In genomic region chr9:29943209-29944070, GRCm38 (mm10) we compare ENCODE assay signal across 8 mouse cellular contexts. TPM values are rescaled to one million over a fixed set of nuclear protein-coding genes. Genes with fewer than 3 reads are reported as not detected.
DNase-seq lines count a peak whose midpoint lies in the region; ATAC-seq lines count a peak whose summit lies in the region.
"Had no signal": no experiment of that assay in that cellular context is flagged by ENCODE, and none has a peak within 500 bp of the region (broad histone marks: within the 10 kb centered on the region; RNA-seq: fewer than 3 reads in every experiment).

No protein-coding gene starts in this region.

- peak overlapping the region; percentile 21 for H3K4me2 ChIP-seq in limb, embryonic 12.5 days
- peak overlapping the region; percentile 41; the same call in 1 of the 2 replicates for H3K4me2 ChIP-seq in forebrain, embryonic 11.5 days (ENCODE audit: low read depth, low read length, severe bottlenecking)
- H3K4me2 ChIP-seq in hindbrain, embryonic 14.5 days (replicated peaks): peak overlapping the region; percentile 15; the same call in 1 of the 2 replicates
- H3K4me2 ChIP-seq in midbrain, embryonic 15.5 days: peak overlapping the region; percentile 46

- no peaks in the 10 kb centered on the region for H3K9me3 ChIP-seq in limb, embryonic 12.5 days
- no peaks in the 10 kb centered on the region for H3K9me3 ChIP-seq in limb, embryonic 10.5 days (replicated peaks)
- no peaks in the 10 kb centered on the region for H3K9me3 ChIP-seq in forebrain, embryonic 11.5 days (ENCODE audit: control insufficient read depth, low read length)
- H3K9me3 ChIP-seq in hindbrain, embryonic 14.5 days (ENCODE audit: control insufficient read depth, low read length): no peaks in the 10 kb centered on the region
- no peaks in the 10 kb centered on the region for H3K9me3 ChIP-seq in midbrain, embryonic 15.5 days

- WGBS in limb, embryonic 12.5 days: 31% methylated on average over 20 of the region's 20 CpGs
- 35% methylated on average over 20 of the region's 20 CpGs for WGBS in limb, embryonic 10.5 days
- WGBS in forebrain, embryonic 11.5 days: 13% methylated on average over 20 of the region's 20 CpGs
- 26% methylated on average over 20 of the region's 20 CpGs for WGBS in hindbrain, embryonic 14.5 days
- 9% methylated on average over 20 of the region's 20 CpGs for WGBS in midbrain, embryonic 15.5 days

- 0 out of 2 replicates have a peak overlapping the region, but pooled peaks have one; percentile 2 for H3K4me3 ChIP-seq in limb, embryonic 12.5 days (replicated peaks)
- H3K4me3 ChIP-seq in limb, embryonic 10.5 days: no peak overlapping the region
- peak overlapping the region; percentile 7; the same call in 1 of the 2 replicates for H3K4me3 ChIP-seq in forebrain, embryonic 11.5 days (ENCODE audit: low read depth, low read length)
- no peak overlapping the region for H3K4me3 ChIP-seq in hindbrain, embryonic 14.5 days (replicated peaks; ENCODE audit: low read length)
- peak overlapping the region; percentile 11 for H3K4me3 ChIP-seq in midbrain, embryonic 15.5 days

- no peaks in the 10 kb centered on the region; the same call in 1 of the 2 replicates for H3K4me1 ChIP-seq in limb, embryonic 12.5 days (replicated peaks)
- H3K4me1 ChIP-seq in limb, embryonic 10.5 days: peaks cover 4% of the 10 kb centered on the region; the same call in 1 of the 2 replicates
- H3K4me1 ChIP-seq in forebrain, embryonic 11.5 days (replicated peaks; ENCODE audit: control insufficient read depth, insufficient read depth, low read length): peaks cover 8% of the 10 kb centered on the region
- H3K4me1 ChIP-seq in hindbrain, embryonic 14.5 days (replicated peaks; ENCODE audit: control insufficient read depth, insufficient read depth, low read length): peaks cover 19% of the 10 kb centered on the region
- H3K4me1 ChIP-seq in midbrain, embryonic 15.5 days: peaks cover 25% of the 10 kb centered on the region

- no peak overlapping the region for H3K27ac ChIP-seq in limb, embryonic 12.5 days
- H3K27ac ChIP-seq in limb, embryonic 10.5 days: no peak overlapping the region
- H3K27ac ChIP-seq in forebrain, embryonic 11.5 days (ENCODE audit: low read depth, low read length): no peak overlapping the region
- no peak overlapping the region for H3K27ac ChIP-seq in hindbrain, embryonic 14.5 days
- H3K27ac ChIP-seq in midbrain, embryonic 15.5 days: peak overlapping the region; percentile 34

- ATAC-seq in limb, embryonic 12.5 days (ENCODE audit: insufficient number of reproducible peaks, insufficient read depth, low FRiP score, low TSS enrichment, low read depth): no peak
- no peak for ATAC-seq in forebrain, embryonic 11.5 days (replicated peaks; ENCODE audit: low FRiP score)
- no peak; the same call in 1 of the 2 replicates for ATAC-seq in hindbrain, embryonic 14.5 days (ENCODE audit: low FRiP score)
- ATAC-seq in midbrain, embryonic 15.5 days (replicated peaks): no peak

- DNase-seq in limb, embryonic 10.5 days (ENCODE audit: low spot score): no peak
- DNase-seq in forebrain, embryonic 11.5 days (ENCODE audit: low spot score): no peak
- no peak for DNase-seq in hindbrain, embryonic 14.5 days (ENCODE audit: low spot score)
- no peak for DNase-seq in Muller cell, postnatal 12 days (ENCODE audit: inconsistent ontology term)
- DNase-seq in spleen, adult 12 weeks (ENCODE audit: low spot score): no peak
- DNase-seq: kidney, adult 9 months had no signal

- peaks cover 21% of the 10 kb centered on the region for H3K27me3 ChIP-seq in limb, embryonic 12.5 days
- H3K27me3 ChIP-seq in limb, embryonic 10.5 days (ENCODE audit: low read depth, poor library complexity, severe bottlenecking): peaks cover 20% of the 10 kb centered on the region
- no peaks in the 10 kb centered on the region; the same call in 1 of the 2 replicates for H3K27me3 ChIP-seq in forebrain, embryonic 11.5 days (ENCODE audit: control insufficient read depth, insufficient read depth, low read length)
- H3K27me3 ChIP-seq in hindbrain, embryonic 14.5 days (ENCODE audit: control insufficient read depth, insufficient read depth, low read length): no peaks in the 10 kb centered on the region
- no peaks in the 10 kb centered on the region for H3K27me3 ChIP-seq in midbrain, embryonic 15.5 days (replicated peaks)

- H3K9ac ChIP-seq in limb, embryonic 12.5 days (replicated peaks): no peak overlapping the region
- peak overlapping the region; percentile 27; the same call in 1 of the 2 replicates for H3K9ac ChIP-seq in forebrain, embryonic 11.5 days (ENCODE audit: low read length)
- H3K9ac ChIP-seq in hindbrain, embryonic 14.5 days: no peak overlapping the region
- peak overlapping the region; percentile 8; the same call in 1 of the 2 replicates for H3K9ac ChIP-seq in midbrain, embryonic 15.5 days

- no peaks in the 10 kb centered on the region for H3K36me3 ChIP-seq in limb, embryonic 12.5 days
- H3K36me3 ChIP-seq in limb, embryonic 10.5 days: no peaks in the 10 kb centered on the region
- no peaks in the 10 kb centered on the region for H3K36me3 ChIP-seq in forebrain, embryonic 11.5 days (ENCODE audit: control insufficient read depth, insufficient read depth, low read length)
- H3K36me3 ChIP-seq in hindbrain, embryonic 14.5 days (replicated peaks; ENCODE audit: control insufficient read depth, insufficient read depth): no peaks in the 10 kb centered on the region
- no peaks in the 10 kb centered on the region for H3K36me3 ChIP-seq in midbrain, embryonic 15.5 days (replicated peaks)

RNA-seq across cellular contexts. Expression of gene Ntm, which starts 19.5 kb away (rescaled TPM):
- polyA plus RNA-seq in limb, embryonic 12.5 days (2016; fragmentation: Nextera tagmentation; extraction: Ambion mirVana): 20.1 and 21.3 TPM in 2 replicates
- 8.9 and 12.7 TPM in 2 replicates for polyA plus RNA-seq in limb, embryonic 10.5 days (2016; fragmentation: Nextera tagmentation; extraction: Ambion mirVana)
- polyA plus RNA-seq in forebrain, embryonic 11.5 days (2014; fragmentation: Nextera tagmentation; extraction: Ambion mirVana): 13.5 and 14.3 TPM in 2 replicates
- polyA plus RNA-seq in hindbrain, embryonic 14.5 days (2014; fragmentation: Nextera tagmentation; extraction: Ambion mirVana): 194 and 196 TPM in 2 replicates
- 230 and 246 TPM in 2 replicates for polyA plus RNA-seq in midbrain, embryonic 15.5 days (2015; fragmentation: Nextera tagmentation; extraction: Ambion mirVana)

Comparison
In these comparisons a context has a peak if more than half of its experiments do, and no peak if none do; other contexts are left out.
1. H3K4me3 ChIP-seq: peak in limb, embryonic 12.5 days (single experiment), forebrain, embryonic 11.5 days (single experiment) and midbrain, embryonic 15.5 days (single experiment); none in limb, embryonic 10.5 days (single experiment) and hindbrain, embryonic 14.5 days (single experiment).
2. H3K9ac ChIP-seq: peak in forebrain, embryonic 11.5 days (single experiment) and midbrain, embryonic 15.5 days (single experiment); none in limb, embryonic 12.5 days (single experiment) and hindbrain, embryonic 14.5 days (single experiment).
3. Peak in every context shown above with its lines, with median percentiles within 50 percentile points of each other: H3K4me2 ChIP-seq.